Mouse (Mus musculus) forebrain, embryonic 13.5 days (tissue): ENCODE data around the gene Tas1r3. TPM values are rescaled to one million over a fixed set of nuclear protein-coding genes. Genes with fewer than 3 reads are reported as not detected.

Experiments used
- ATAC-seq: fragments of 200-750 bp; cut with Nextera tagmentation; 2 replicates; pipeline ENCODE4 v1.8.0; 2017
- H3K27ac ChIP-seq: fragments of 300-500 bp; sonication (generic); 2 replicates; pipeline ENCODE4 v1.5.1; 2015; ENCODE audit warnings: inconsistent platforms, mild to moderate bottlenecking, moderate library complexity
- H3K27me3 ChIP-seq: fragments of 300-500 bp; sonication (generic); 2 replicates; pipeline ENCODE4 v1.6.1; 2015; ENCODE audit warnings: mild to moderate bottlenecking, inconsistent platforms
- H3K36me3 ChIP-seq: fragments of 300-500 bp; sonication (generic); 2 replicates; pipeline ENCODE4 v1.6.1; 2015; ENCODE audit warnings: mild to moderate bottlenecking, inconsistent platforms; ENCODE audit not compliant: poor library complexity, severe bottlenecking
- H3K4me1 ChIP-seq: fragments of 300-500 bp; sonication (generic); 2 replicates; pipeline ENCODE4 v1.6.1; 2015; ENCODE audit warnings: inconsistent platforms
- H3K4me2 ChIP-seq: fragments of 300-500 bp; sonication (generic); 2 replicates; pipeline ENCODE4 v1.6.1; 2015; ENCODE audit warnings: inconsistent platforms, mild to moderate bottlenecking, moderate library complexity
- H3K4me3 ChIP-seq: fragments of 300-500 bp; sonication (generic); 2 replicates; pipeline ENCODE4 v1.5.1; 2015; ENCODE audit warnings: mild to moderate bottlenecking, inconsistent platforms
- H3K9ac ChIP-seq: fragments of 300-500 bp; sonication (generic); 2 replicates; pipeline ENCODE4 v1.6.1; 2015; ENCODE audit warnings: mild to moderate bottlenecking, inconsistent platforms
- H3K9me3 ChIP-seq: fragments of 300-500 bp; sonication (generic); replicated peaks from 2 replicates; pipeline ENCODE4 v1.6.1; 2016; ENCODE audit warnings: inconsistent platforms
- WGBS: fragments of 180-500 bp; shearing (Covaris S2); methylation state at CpG from one replicate; pipeline ENCODE4 v1.1.7; 2015; 5-methylcytosine and 5-hydroxymethylcytosine counted together
- polyA plus RNA-seq: library from polyadenylated mRNA; unstranded; fragments of >200 nt; fragmentation: Nextera tagmentation; extraction: Ambion mirVana; gene quantifications from 2 replicates; pipeline ENCODE4 v1.2.1, GENCODE M21; 2015

The Tas1r3 gene
- polyA plus RNA-seq, 1 experiment from 2014 or later = 0.58 TPM

- ATAC-seq = no peak
- peak overlapping the region; percentile 49 for H3K9ac ChIP-seq
- H3K4me3 ChIP-seq = peak overlapping the region; percentile 96
- H3K36me3 ChIP-seq = peaks cover 40% of the 10 kb centered on the region
- WGBS = 45% methylated on average over 6 of the region's 6 CpGs
- H3K27me3 ChIP-seq = no peaks in the 10 kb centered on the region
- peaks cover 44% of the 10 kb centered on the region for H3K4me1 ChIP-seq
- H3K27ac ChIP-seq = 0 out of 2 replicates have a peak overlapping the region, but pooled peaks have one; percentile 5
- peak overlapping the region; percentile 99 for H3K4me2 ChIP-seq
- H3K9me3 ChIP-seq = no peaks in the 10 kb centered on the region
Measured at GRCm38 (mm10) chr4:155895216-155895615, 32.1 kb upstream of the Tas1r3 start.

GRCm38 (mm10) chr4:155894311-155894881 is 31.2 kb upstream of the Tas1r3 start:
- no peaks in the 10 kb centered on the region for H3K9me3 ChIP-seq
- H3K27me3 ChIP-seq = no peaks in the 10 kb centered on the region
- H3K9ac ChIP-seq = peak overlapping the region; percentile 49
- peaks cover 52% of the 10 kb centered on the region for H3K4me1 ChIP-seq
- 44% methylated on average over 8 of the region's 8 CpGs for WGBS
- no peak for ATAC-seq
- peaks cover 39% of the 10 kb centered on the region for H3K36me3 ChIP-seq
- H3K4me2 ChIP-seq = peak overlapping the region; percentile 99
- H3K4me3 ChIP-seq = peak overlapping the region; percentile 96
- H3K27ac ChIP-seq = 0 out of 2 replicates have a peak overlapping the region, but pooled peaks have one; percentile 5

- H3K9me3 ChIP-seq = no peaks in the 10 kb centered on the region
- H3K4me1 ChIP-seq = peaks cover 54% of the 10 kb centered on the region
- WGBS = 64% methylated on average over 8 of the region's 8 CpGs
- H3K36me3 ChIP-seq = peaks cover 39% of the 10 kb centered on the region
- ATAC-seq = no peak
- H3K4me2 ChIP-seq = peak overlapping the region; percentile 99
- no peaks in the 10 kb centered on the region for H3K27me3 ChIP-seq
- no peak overlapping the region for H3K27ac ChIP-seq
- H3K4me3 ChIP-seq = peak overlapping the region; percentile 96
- peak overlapping the region; percentile 94 for H3K9ac ChIP-seq
Measured at GRCm38 (mm10) chr4:155893212-155893690, 30.1 kb upstream of the Tas1r3 start.

- Histone ChIP-seq H3K27me3 (no peaks in the 10 kb centered on the region), H3K4me1 (peaks cover 54% of the 10 kb centered on the region), H3K36me3 (peaks cover 40% of the 10 kb centered on the region), H3K9ac (peak overlapping the region; percentile 94), H3K4me2 (peak overlapping the region; percentile 99), H3K27ac (peak overlapping the region; percentile 99), H3K9me3 (no peaks in the 10 kb centered on the region), H3K4me3 (peak overlapping the region; percentile 96)
- WGBS = 5% methylated on average over 36 of the region's 37 CpGs
- peak; percentile 34; the same call in 1 of the 2 replicates for ATAC-seq
Measured at GRCm38 (mm10) chr4:155892438-155893211, 29.5 kb upstream of the Tas1r3 start.

- H3K4me3 ChIP-seq = peak overlapping the region; percentile 96
- H3K9me3 ChIP-seq = no peaks in the 10 kb centered on the region
- H3K4me1 ChIP-seq = peaks cover 54% of the 10 kb centered on the region
- no peaks in the 10 kb centered on the region for H3K27me3 ChIP-seq
- H3K36me3 ChIP-seq = peaks cover 44% of the 10 kb centered on the region
- H3K4me2 ChIP-seq = peak overlapping the region; percentile 99
- H3K27ac ChIP-seq = peak overlapping the region; percentile 99
- peak overlapping the region; percentile 94 for H3K9ac ChIP-seq
- under 1% methylated on average over 56 of the region's 56 CpGs for WGBS
- peak; percentile 93 for ATAC-seq
Measured at GRCm38 (mm10) chr4:155892017-155892416, 28.9 kb upstream of the Tas1r3 start.

- Histone ChIP-seq H3K4me2 (peak within 1 kb of the TSS; percentile 99), H3K36me3 (peaks cover 44% of the 10 kb centered on the region), H3K4me1 (peaks cover 54% of the 10 kb centered on the region), H3K9me3 (no peaks in the 10 kb centered on the region), H3K27me3 (no peaks in the 10 kb centered on the region), H3K4me3 (peak within 1 kb of the TSS; percentile 96), H3K27ac (peak within 1 kb of the TSS; percentile 99), H3K9ac (peak within 1 kb of the TSS; percentile 94)
- peak; percentile 90 for ATAC-seq
- under 1% methylated on average over 52 of the region's 52 CpGs for WGBS
Measured at GRCm38 (mm10) chr4:155891551-155892001, 28.4 kb upstream of the Tas1r3 start, which contains the start of the genes Pusl1 and Acap3. Gene Pusl1, minus strand, starts transcription at chr4:155891781. Gene Acap3, plus strand, starts transcription at chr4:155891822.

GRCm38 (mm10) chr4:155891011-155891471 is 27.9 kb upstream of the Tas1r3 start:
- no peak overlapping the region for H3K27ac ChIP-seq
- no peaks in the 10 kb centered on the region for H3K9me3 ChIP-seq
- H3K4me1 ChIP-seq = peaks cover 54% of the 10 kb centered on the region
- H3K36me3 ChIP-seq = peaks cover 44% of the 10 kb centered on the region
- H3K4me3 ChIP-seq = peak overlapping the region; percentile 96
- no peak for ATAC-seq
- H3K27me3 ChIP-seq = no peaks in the 10 kb centered on the region
- peak overlapping the region; percentile 99 for H3K4me2 ChIP-seq
- 2% methylated on average over 34 of the region's 34 CpGs for WGBS
- peak overlapping the region; percentile 94 for H3K9ac ChIP-seq

- Histone ChIP-seq H3K4me3 (no peak overlapping the region), H3K4me1 (peaks cover 39% of the 10 kb centered on the region), H3K4me2 (no peak overlapping the region), H3K27me3 (no peaks in the 10 kb centered on the region), H3K36me3 (peaks cover 54% of the 10 kb centered on the region), H3K27ac (no peak overlapping the region), H3K9me3 (no peaks in the 10 kb centered on the region), H3K9ac (no peak overlapping the region)
- 81% methylated on average over 5 of the region's 5 CpGs for WGBS
- ATAC-seq = no peak
Measured at GRCm38 (mm10) chr4:155889316-155889715, 26.2 kb upstream of the Tas1r3 start.

GRCm38 (mm10) chr4:155888181-155888580 is 25.0 kb upstream of the Tas1r3 start:
- H3K9me3 ChIP-seq = no peaks in the 10 kb centered on the region
- no peaks in the 10 kb centered on the region for H3K27me3 ChIP-seq
- ATAC-seq = no peak
- H3K27ac ChIP-seq = no peak overlapping the region
- no peak overlapping the region for H3K4me2 ChIP-seq
- peaks cover 27% of the 10 kb centered on the region for H3K4me1 ChIP-seq
- peaks cover 54% of the 10 kb centered on the region for H3K36me3 ChIP-seq
- 94% methylated on average over 9 of the region's 9 CpGs for WGBS
- no peak overlapping the region for H3K9ac ChIP-seq
- H3K4me3 ChIP-seq = 0 out of 2 replicates have a peak overlapping the region, but pooled peaks have one; percentile 0

GRCm38 (mm10) chr4:155887674-155888073 is 24.5 kb upstream of the Tas1r3 start:
- H3K36me3 ChIP-seq = peaks cover 58% of the 10 kb centered on the region
- peaks cover 22% of the 10 kb centered on the region for H3K4me1 ChIP-seq
- ATAC-seq = no peak
- no peaks in the 10 kb centered on the region for H3K27me3 ChIP-seq
- no peaks in the 10 kb centered on the region for H3K9me3 ChIP-seq
- no peak overlapping the region for H3K9ac ChIP-seq
- H3K4me3 ChIP-seq = no peak overlapping the region
- H3K27ac ChIP-seq = no peak overlapping the region
- 89% methylated on average over 10 of the region's 10 CpGs for WGBS
- H3K4me2 ChIP-seq = no peak overlapping the region

- WGBS = 93% methylated on average over 5 of the region's 5 CpGs
- ATAC-seq = no peak
- Histone ChIP-seq H3K36me3 (peaks cover 60% of the 10 kb centered on the region), H3K4me2 (no peak overlapping the region), H3K4me1 (peaks cover 21% of the 10 kb centered on the region), H3K9ac (no peak overlapping the region), H3K27me3 (no peaks in the 10 kb centered on the region), H3K9me3 (no peaks in the 10 kb centered on the region), H3K27ac (no peak overlapping the region), H3K4me3 (no peak overlapping the region)
Measured at GRCm38 (mm10) chr4:155886330-155886729, 23.2 kb upstream of the Tas1r3 start.

GRCm38 (mm10) chr4:155883587-155883986 is 20.4 kb upstream of the Tas1r3 start:
- Histone ChIP-seq H3K27ac (no peak overlapping the region), H3K4me1 (no peaks in the 10 kb centered on the region), H3K9ac (no peak overlapping the region), H3K36me3 (peaks cover 58% of the 10 kb centered on the region), H3K9me3 (no peaks in the 10 kb centered on the region), H3K4me3 (no peak overlapping the region), H3K4me2 (no peak overlapping the region), H3K27me3 (no peaks in the 10 kb centered on the region)
- no peak for ATAC-seq
- 84% methylated on average over 3 of the region's 3 CpGs for WGBS
